Comparison of ENCODE assay signal across 8 mouse cellular contexts in the genomic region with DNA sequence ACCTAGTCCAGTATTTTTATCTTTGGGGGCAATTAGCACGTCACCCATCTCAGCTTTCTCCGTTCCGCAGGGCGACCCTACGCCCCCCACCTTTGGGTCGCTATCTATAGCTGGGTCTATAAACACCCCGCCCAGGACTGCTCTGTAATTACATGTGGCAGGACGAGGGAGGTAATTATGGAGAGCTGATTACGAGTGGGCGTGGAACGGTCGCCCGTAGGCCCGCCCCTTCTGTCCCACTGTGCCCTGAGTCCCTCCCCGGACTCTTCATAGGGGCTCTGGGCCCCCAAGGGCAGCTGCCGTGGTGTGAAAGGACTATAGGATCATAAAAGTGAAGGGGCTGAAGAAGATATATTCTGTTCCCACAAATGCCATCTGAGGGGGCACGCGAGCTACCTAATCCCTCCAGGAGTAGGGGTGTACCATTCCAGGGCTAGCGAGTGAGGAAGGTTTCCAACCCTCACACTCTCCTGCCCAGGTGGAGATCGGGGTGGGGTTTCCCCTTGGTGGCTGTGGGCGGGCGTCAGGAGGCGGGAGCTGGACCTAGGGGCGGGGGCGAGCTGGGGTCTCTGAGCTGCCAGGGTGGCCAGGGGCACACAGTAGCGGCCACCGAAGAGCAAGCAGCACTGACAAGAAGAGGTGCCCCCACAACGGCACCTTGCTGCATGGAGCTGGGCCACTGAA. TPM values are rescaled to one million over a fixed set of nuclear protein-coding genes. Genes with fewer than 3 reads are reported as not detected.
DNase-seq lines count a peak whose midpoint lies in the region; ATAC-seq and TF ChIP-seq lines count a peak whose summit lies in the region.

Gene Col11a2 (plus strand): TSS at position 560 of the 684 bp plus-strand sequence.

- peak; percentile 30 for ATAC-seq in kidney, embryonic 14.5 days (ENCODE audit: low FRiP score, low TSS enrichment)
- peak; percentile 52 for ATAC-seq in neural tube, embryonic 14.5 days (ENCODE audit: low read depth)

- no peaks in the 10 kb centered on the region for H3K9me3 ChIP-seq in kidney, embryonic 14.5 days (ENCODE audit: control insufficient read depth, low read length)
- H3K9me3 ChIP-seq in neural tube, embryonic 14.5 days (ENCODE audit: control insufficient read depth, low read length) = no peaks in the 10 kb centered on the region

- H3K4me2 ChIP-seq in kidney, embryonic 14.5 days (replicated peaks; ENCODE audit: low read depth, low read length) = peak within 1 kb of the TSS; percentile 42
- peak within 1 kb of the TSS; percentile 50 for H3K4me2 ChIP-seq in neural tube, embryonic 14.5 days (ENCODE audit: low read depth, low read length)

- H3K27me3 ChIP-seq in kidney, embryonic 14.5 days (ENCODE audit: control insufficient read depth, insufficient read depth, low read length) = peaks cover 7% of the 10 kb centered on the region; the same call in 1 of the 2 replicates
- H3K27me3 ChIP-seq in kidney, adult 2 months (replicated peaks; ENCODE audit: control insufficient read depth, insufficient read depth, low read length) = no peaks in the 10 kb centered on the region
- H3K27me3 ChIP-seq in neural tube, embryonic 14.5 days (ENCODE audit: control insufficient read depth, insufficient read depth, low read length) = no peaks in the 10 kb centered on the region

- peak within 1 kb of the TSS; percentile 6; the same call in 1 of the 2 replicates for H3K4me3 ChIP-seq in kidney, embryonic 14.5 days (ENCODE audit: low read length)
- H3K4me3 ChIP-seq in kidney, adult 2 months (ENCODE audit: insufficient read depth, low read depth, low read length) = no peak within 1 kb of the TSS
- H3K4me3 ChIP-seq in neural tube, embryonic 14.5 days (ENCODE audit: low read depth, low read length) = peak within 1 kb of the TSS; percentile 20; the same call in 1 of the 2 replicates

- TF ChIP-seq CTCF in kidney, adult 2 months (conservative IDR thresholded peaks at IDR 0.05; ENCODE audit: insufficient read depth, insufficient read length, low read depth, low read length) = no peak

- H3K36me3 ChIP-seq in kidney, embryonic 14.5 days (ENCODE audit: control insufficient read depth, insufficient read depth, low read length) = peaks cover 34% of the 10 kb centered on the region
- H3K36me3 ChIP-seq in kidney, adult 2 months (ENCODE audit: control insufficient read depth, insufficient read depth, low read length) = peaks cover 2% of the 10 kb centered on the region; the same call in 1 of the 2 replicates
- peaks cover 26% of the 10 kb centered on the region; the same call in 1 of the 2 replicates for H3K36me3 ChIP-seq in neural tube, embryonic 14.5 days (ENCODE audit: control insufficient read depth, insufficient read depth, low read length)

- H3K4me1 ChIP-seq in kidney, embryonic 14.5 days (ENCODE audit: control insufficient read depth, insufficient read depth, low read length) = peaks cover 36% of the 10 kb centered on the region
- H3K4me1 ChIP-seq in kidney, adult 2 months (ENCODE audit: control insufficient read depth, insufficient read depth, low read length) = no peaks in the 10 kb centered on the region
- peaks cover 16% of the 10 kb centered on the region for H3K4me1 ChIP-seq in neural tube, embryonic 14.5 days (ENCODE audit: control insufficient read depth, insufficient read depth, low read length)

- no peak for TF ChIP-seq POLR2A in kidney, adult 2 months (IDR thresholded peaks at IDR 0.05; ENCODE audit: low read depth, low read length)

- H3K9ac ChIP-seq in kidney, embryonic 14.5 days (ENCODE audit: low read depth, low read length) = peak within 1 kb of the TSS; percentile 28; the same call in 1 of the 2 replicates
- H3K9ac ChIP-seq in neural tube, embryonic 14.5 days (replicated peaks; ENCODE audit: low read depth, low read length) = peak within 1 kb of the TSS; percentile 46

- DNase-seq in kidney, adult 2 months = no peak
- DNase-seq in cerebellum, postnatal 14 days = peak; percentile 37 to 44
- DNase-seq in gastrocnemius, postnatal 4 days (ENCODE audit: low spot score in 2 of 2) = no peak
- no peak for DNase-seq in left cerebral cortex, postnatal 25 days (ENCODE audit: low spot score in 2 of 2)
- no peak for DNase-seq in right cerebral cortex, adult 18-20 months
- DNase-seq in lung, postnatal 10 days = no peak

- WGBS in kidney, embryonic 14.5 days = 6% methylated on average over 28 of the region's 28 CpGs
- WGBS in kidney, adult 2 months = 6% methylated on average over 28 of the region's 28 CpGs
- WGBS in neural tube, embryonic 14.5 days = 4% methylated on average over 28 of the region's 28 CpGs

- intact Hi-C loops in left cerebral cortex, postnatal 25 days (cut with DNase I) = no loop called here

- no peak within 1 kb of the TSS for H3K27ac ChIP-seq in kidney, embryonic 14.5 days (ENCODE audit: low read depth, low read length)
- H3K27ac ChIP-seq in kidney, adult 2 months (ENCODE audit: insufficient read depth, low read depth, low read length) = no peak within 1 kb of the TSS
- H3K27ac ChIP-seq in neural tube, embryonic 14.5 days (ENCODE audit: low read depth, low read length) = 0 out of 2 replicates have a peak within 1 kb of the TSS, but pooled peaks have one; percentile 22

RNA-seq across cellular contexts. Expression of gene Col11a2, which starts in this region (rescaled TPM):
- polyA plus RNA-seq in kidney, embryonic 14.5 days (2014; fragmentation: Nextera tagmentation; extraction: Ambion mirVana) = 1.9 and 2.1 TPM in 2 replicates
- polyA plus RNA-seq in kidney, adult 2 months (2012; rRNA removed) = 0.35 and 0.39 TPM in 2 replicates
- 10 to 100 TPM; 45.4 to 77.3 TPM for total RNA-seq in gastrocnemius, postnatal 4 days (2021)
- 10 to 100 TPM; 14.1 to 14.6 TPM for total RNA-seq in left cerebral cortex, postnatal 25 days (2021)
- 3.6 and 4.5 TPM in 2 replicates for polyA plus RNA-seq in neural tube, embryonic 14.5 days (2014; fragmentation: Nextera tagmentation; extraction: Ambion mirVana)

Comparison
In these comparisons a context has a peak if more than half of its experiments do, and no peak if none do; other contexts are left out.
1. DNase-seq: peak in cerebellum, postnatal 14 days (2 of 2); none in kidney, adult 2 months (single experiment), gastrocnemius, postnatal 4 days (0 of 2), left cerebral cortex, postnatal 25 days (0 of 2), right cerebral cortex, adult 18-20 months (single experiment) and lung, postnatal 10 days (single experiment).